Mouse (Mus musculus) limb, embryonic 14.5 days (tissue): ENCODE data around the gene 1700061G19Rik. TPM values are rescaled to one million over a fixed set of nuclear protein-coding genes. Genes with fewer than 3 reads are reported as not detected.

Experiments
- ATAC-seq: fragments of 200-750 bp; cut with Nextera tagmentation; 2 replicates; pipeline ENCODE4 v1.8.0; 2017; ENCODE audit warnings: low read depth, moderate number of reproducible peaks, moderate TSS enrichment; ENCODE audit not compliant: low FRiP score
- DNase-seq: peaks from one replicate; pipeline ENCODE4 v3.0.0-alpha.2; 2015; ENCODE audit warnings: low spot score
- H3K27ac ChIP-seq: fragments of 300-500 bp; sonication (generic); replicated peaks from 2 replicates; pipeline ENCODE4 v1.5.1; 2014; ENCODE audit warnings: low read depth, mild to moderate bottlenecking, low read length, moderate library complexity, mixed read lengths
- H3K27me3 ChIP-seq: fragments of 300-500 bp; sonication (generic); 2 replicates; pipeline ENCODE4 v1.6.1; 2014; ENCODE audit warnings: low read length, mixed read lengths; ENCODE audit not compliant: control insufficient read depth, insufficient read depth
- H3K36me3 ChIP-seq: fragments of 300-500 bp; sonication (generic); 2 replicates; pipeline ENCODE4 v1.6.1; 2014; ENCODE audit warnings: mild to moderate bottlenecking, low read length, moderate library complexity, mixed read lengths; ENCODE audit not compliant: control insufficient read depth, insufficient read depth
- H3K4me1 ChIP-seq: fragments of 300-500 bp; sonication (generic); 2 replicates; pipeline ENCODE4 v1.6.1; 2014; ENCODE audit warnings: antibody characterized with exemption, low read length, mixed read lengths; ENCODE audit not compliant: control insufficient read depth, insufficient read depth
- H3K4me2 ChIP-seq: fragments of 300-500 bp; sonication (generic); replicated peaks from 2 replicates; pipeline ENCODE4 v1.6.1; 2014; ENCODE audit warnings: low read depth, mild to moderate bottlenecking, low read length, moderate library complexity; ENCODE audit not compliant: severe bottlenecking
- H3K4me3 ChIP-seq: fragments of 300-500 bp; sonication (generic); replicated peaks from 2 replicates; pipeline ENCODE4 v1.5.1; 2014; ENCODE audit warnings: low read length
- H3K9ac ChIP-seq: fragments of 300-500 bp; sonication (generic); 2 replicates; pipeline ENCODE4 v1.6.1; 2014; ENCODE audit warnings: mild to moderate bottlenecking, low read depth, low read length, moderate library complexity; ENCODE audit not compliant: severe bottlenecking
- H3K9me3 ChIP-seq: fragments of 300-500 bp; sonication (generic); 2 replicates; pipeline ENCODE4 v1.6.1; 2016; ENCODE audit warnings: low read length; ENCODE audit not compliant: control insufficient read depth
- POLR2A ChIP-seq: fragments of 200-500 bp; IDR thresholded peaks from 2 replicates; pipeline ENCODE4 v1.8.0; 2012; ENCODE audit warnings: inconsistent platforms, mild to moderate bottlenecking, moderate library complexity, borderline replicate concordance; ENCODE audit not compliant: insufficient read depth, insufficient read length; ENCODE audit errors: extremely low read depth
- WGBS: fragments of 180-500 bp; shearing (Covaris S2); extraction: QIAGEN DNeasy Blood & Tissue Kit; methylation state at CpG from one replicate; pipeline ENCODE4 v1.1.7; 2014; 5-methylcytosine and 5-hydroxymethylcytosine counted together
- polyA plus RNA-seq, 2 experiments: library from polyadenylated mRNA; depleted of rRNA in 1 of 2; stranded (reverse) in 1 of 2; unstranded in 1 of 2; fragments of >200 nt; fragmentation: Nextera tagmentation in 1 of 2; extraction: Ambion mirVana in 1 of 2; gene quantifications; 2 replicates each; pipeline versions ENCODE4 v1.2.1 to v1.2.3; 2012 to 2014

Gene 1700061G19Rik
- polyA plus RNA-seq, 2 experiments = 0.03 to 0.26 TPM

DNA sequence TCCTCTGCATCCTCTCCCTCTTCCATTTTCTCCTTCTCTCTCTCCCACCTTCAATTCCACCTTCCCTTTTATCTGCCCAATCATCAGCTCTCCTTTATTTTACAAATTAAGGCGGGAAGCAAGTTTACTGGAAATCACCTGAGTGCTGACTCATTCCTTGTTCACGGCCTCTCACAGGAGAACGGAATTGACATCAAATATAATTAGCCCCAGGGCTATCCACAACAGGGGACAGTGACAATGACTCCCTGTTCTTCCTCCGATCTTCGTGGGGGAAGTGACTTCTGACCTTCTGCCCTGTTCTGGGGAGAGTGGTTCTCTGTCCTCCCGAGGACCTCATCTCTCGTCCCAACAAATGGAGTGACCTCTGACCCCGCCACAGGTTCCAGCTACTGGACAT lies 1.7 kb downstream of the 1700061G19Rik start:
- Histone ChIP-seq H3K4me3 (no peak overlapping the region), H3K9me3 (no peaks in the 10 kb centered on the region), H3K9ac (no peak overlapping the region), H3K27me3 (no peaks in the 10 kb centered on the region), H3K36me3 (no peaks in the 10 kb centered on the region), H3K4me2 (no peak overlapping the region), H3K4me1 (no peaks in the 10 kb centered on the region), H3K27ac (no peak overlapping the region)
- ATAC-seq = no peak
- no peak for TF ChIP-seq POLR2A
- WGBS = 58% methylated on average over 8 of the region's 8 CpGs
- DNase-seq = no peak

- Histone ChIP-seq H3K4me1 (no peaks in the 10 kb centered on the region), H3K4me3 (no peak overlapping the region), H3K9me3 (no peaks in the 10 kb centered on the region), H3K27ac (no peak overlapping the region), H3K9ac (no peak overlapping the region), H3K36me3 (no peaks in the 10 kb centered on the region), H3K4me2 (no peak overlapping the region), H3K27me3 (no peaks in the 10 kb centered on the region)
- DNase-seq (no peak), ATAC-seq (no peak)
- 85% methylated on average over 19 of the region's 19 CpGs for whole genome bisulfite sequencing
- TF ChIP-seq POLR2A = no peak
Observed at GRCm38 (mm10) chr17:56877426-56877825, 2.1 kb downstream of the 1700061G19Rik start.

GRCm38 (mm10) chr17:56883612-56884011 lies 8.3 kb downstream of the 1700061G19Rik start:
- Histone ChIP-seq H3K27me3 (no peaks in the 10 kb centered on the region), H3K27ac (no peak overlapping the region), H3K4me1 (no peaks in the 10 kb centered on the region), H3K4me3 (no peak overlapping the region), H3K9me3 (0 out of 2 replicates have a peak, but pooled peaks cover 6% of the 10 kb centered on the region), H3K9ac (no peak overlapping the region), H3K36me3 (no peaks in the 10 kb centered on the region), H3K4me2 (0 out of 2 replicates have a peak overlapping the region, but pooled peaks have one; percentile 3)
- no peak for TF ChIP-seq POLR2A
- 55% methylated on average over 17 of the region's 17 CpGs for WGBS
- no peak for ATAC-seq
- no peak for DNase-seq

DNA sequence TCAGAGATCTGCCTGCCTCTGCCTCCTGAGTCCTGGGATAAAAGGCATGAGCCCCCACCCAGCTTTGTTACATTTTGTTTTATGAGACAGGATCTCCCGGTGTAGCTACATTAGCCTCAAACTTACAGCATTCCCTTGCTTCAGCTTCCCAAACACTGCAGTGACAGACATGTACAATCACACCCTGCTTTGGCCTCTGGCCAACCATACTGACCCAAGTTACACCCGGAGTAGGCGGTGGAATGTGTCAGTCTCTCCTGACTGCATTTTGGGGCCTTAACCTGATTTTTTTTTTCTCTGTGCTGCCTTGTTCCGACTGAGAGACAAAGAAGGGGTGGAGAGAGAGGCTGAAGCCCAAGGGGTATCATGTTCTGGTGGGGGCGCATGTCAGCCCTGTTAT lies 9.1 kb downstream of the 1700061G19Rik start:
- 0 out of 2 replicates have a peak, but pooled peaks cover 6% of the 10 kb centered on the region for H3K9me3 ChIP-seq
- H3K4me2 ChIP-seq = no peak overlapping the region
- no peak overlapping the region for H3K27ac ChIP-seq
- no peak overlapping the region for H3K9ac ChIP-seq
- no peak overlapping the region for H3K4me3 ChIP-seq
- no peak for ATAC-seq
- WGBS = 74% methylated on average over 5 of the region's 5 CpGs
- H3K27me3 ChIP-seq = no peaks in the 10 kb centered on the region
- TF ChIP-seq POLR2A = no peak
- peak; percentile 21 for DNase-seq
- no peaks in the 10 kb centered on the region for H3K4me1 ChIP-seq
- H3K36me3 ChIP-seq = 0 out of 2 replicates have a peak, but pooled peaks cover 5% of the 10 kb centered on the region

DNA sequence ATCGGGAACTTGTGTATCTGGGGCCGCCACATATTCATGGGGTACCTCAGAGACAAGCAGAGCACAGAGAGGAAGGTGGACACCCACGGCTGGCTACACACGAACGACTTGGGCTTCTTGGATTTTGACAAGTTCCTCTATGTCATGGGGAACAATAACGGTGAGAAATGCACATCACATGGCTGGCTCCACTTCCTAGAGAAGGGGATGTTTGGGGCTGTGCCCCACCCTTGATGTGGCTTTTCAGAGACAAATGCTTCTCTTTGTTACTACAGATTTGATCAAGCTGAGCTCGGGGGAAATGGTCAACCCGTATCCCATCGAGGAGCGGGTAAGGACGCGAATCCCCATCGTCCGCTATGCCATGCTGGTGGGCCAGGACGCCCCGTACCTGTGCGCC lies 9.5 kb downstream of the 1700061G19Rik start:
- no peak for ATAC-seq
- no peak overlapping the region for H3K9ac ChIP-seq
- WGBS = 89% methylated on average over 17 of the region's 17 CpGs
- 0 out of 2 replicates have a peak, but pooled peaks cover 8% of the 10 kb centered on the region for H3K36me3 ChIP-seq
- no peak for TF ChIP-seq POLR2A
- H3K27ac ChIP-seq = no peak overlapping the region
- no peak for DNase-seq
- H3K4me3 ChIP-seq = no peak overlapping the region
- H3K9me3 ChIP-seq = 0 out of 2 replicates have a peak, but pooled peaks cover 6% of the 10 kb centered on the region
- H3K4me2 ChIP-seq = no peak overlapping the region
- H3K27me3 ChIP-seq = no peaks in the 10 kb centered on the region
- no peaks in the 10 kb centered on the region for H3K4me1 ChIP-seq

GRCm38 (mm10) chr17:56888050-56888449 lies 12.8 kb downstream of the 1700061G19Rik start:
- Histone ChIP-seq H3K27ac (no peak overlapping the region), H3K9ac (no peak overlapping the region), H3K9me3 (0 out of 2 replicates have a peak, but pooled peaks cover 6% of the 10 kb centered on the region), H3K4me2 (no peak overlapping the region), H3K4me1 (no peaks in the 10 kb centered on the region), H3K27me3 (no peaks in the 10 kb centered on the region), H3K36me3 (peaks cover 30% of the 10 kb centered on the region), H3K4me3 (no peak overlapping the region)
- ATAC-seq (no peak), DNase-seq (no peak)
- 100% methylated on average over 2 of the region's 3 CpGs for WGBS
- TF ChIP-seq POLR2A = no peak
